Mouse (Mus musculus) midbrain, embryonic 11.5 days (tissue): ENCODE data around the gene Kif24. TPM values are rescaled to one million over a fixed set of nuclear protein-coding genes. Genes with fewer than 3 reads are reported as not detected.
A peak's percentile ranks its signal among the peaks of the same experiment; 100 is the strongest.

Source experiments
- ATAC-seq: fragments of 200-750 bp; cut with Nextera tagmentation; 2 replicates; pipeline ENCODE4 v1.8.0; 2017; ENCODE audit warnings: moderate TSS enrichment, moderate library complexity; ENCODE audit not compliant: low FRiP score
- DNase-seq: peaks from one replicate; pipeline ENCODE4 v3.0.0; 2015; ENCODE audit warnings: low spot score; ENCODE audit errors: missing footprints
- H3K27ac ChIP-seq: fragments of 300-500 bp; sonication (generic); 2 replicates; pipeline ENCODE4 v1.5.1; 2014; ENCODE audit warnings: low read depth, low read length
- H3K27me3 ChIP-seq: fragments of 300-500 bp; sonication (generic); 2 replicates; pipeline ENCODE4 v1.6.1; 2014; ENCODE audit warnings: mild to moderate bottlenecking, low read length, moderate library complexity, mixed read lengths; ENCODE audit not compliant: control insufficient read depth, insufficient read depth
- H3K36me3 ChIP-seq: fragments of 300-500 bp; sonication (generic); 2 replicates; pipeline ENCODE4 v1.6.1; 2014; ENCODE audit warnings: mild to moderate bottlenecking, low read length, moderate library complexity, mixed read lengths; ENCODE audit not compliant: control insufficient read depth, insufficient read depth
- H3K4me1 ChIP-seq: fragments of 300-500 bp; sonication (generic); 2 replicates; pipeline ENCODE4 v1.6.1; 2014; ENCODE audit warnings: low read length; ENCODE audit not compliant: control insufficient read depth, insufficient read depth
- H3K4me2 ChIP-seq: fragments of 300-500 bp; sonication (generic); 2 replicates; pipeline ENCODE4 v1.6.1; 2014; ENCODE audit warnings: mild to moderate bottlenecking, moderate library complexity
- H3K4me3 ChIP-seq: fragments of 300-500 bp; sonication (generic); 2 replicates; pipeline ENCODE4 v1.5.1; 2014; ENCODE audit warnings: low read depth, low read length
- H3K9ac ChIP-seq: fragments of 300-500 bp; sonication (generic); 2 replicates; pipeline ENCODE4 v1.6.1; 2014; ENCODE audit warnings: low read length
- H3K9me3 ChIP-seq: fragments of 300-500 bp; sonication (generic); 2 replicates; pipeline ENCODE4 v1.6.1; 2016; ENCODE audit warnings: low read length; ENCODE audit not compliant: control insufficient read depth
- WGBS: fragments of 180-500 bp; shearing (Covaris S2); extraction: QIAGEN DNeasy Blood & Tissue Kit; methylation state at CpG from one replicate; pipeline ENCODE4 v1.1.7; 2014; 5-methylcytosine and 5-hydroxymethylcytosine counted together
- polyA plus RNA-seq: library from polyadenylated mRNA; unstranded; fragments of >200 nt; fragmentation: Nextera tagmentation; extraction: Ambion mirVana; gene quantifications from 2 replicates; pipeline ENCODE4 v1.2.1, GENCODE M21; 2014

Gene Kif24
- polyA plus RNA-seq, 1 experiment from 2014 or later: 9.6 TPM

- H3K27ac ChIP-seq: no peak overlapping the region
- no peak for ATAC-seq
- no peaks in the 10 kb centered on the region for H3K4me1 ChIP-seq
- no peaks in the 10 kb centered on the region for H3K9me3 ChIP-seq
- no peak overlapping the region for H3K4me2 ChIP-seq
- peaks cover 4% of the 10 kb centered on the region; the same call in 1 of the 2 replicates for H3K36me3 ChIP-seq
- H3K9ac ChIP-seq: no peak overlapping the region
- DNase-seq: no peak
- no peaks in the 10 kb centered on the region for H3K27me3 ChIP-seq
- 93% methylated on average over 5 of the region's 5 CpGs for WGBS
- no peak overlapping the region for H3K4me3 ChIP-seq
These were observed 63.1 kb downstream of the Kif24 start for GRCm38 (mm10) chr4:41401573-41401972.

- H3K27me3 ChIP-seq: no peaks in the 10 kb centered on the region
- ATAC-seq (no peak), DNase-seq (no peak)
- no peak overlapping the region for H3K27ac ChIP-seq
- H3K4me2 ChIP-seq: no peak overlapping the region
- no peaks in the 10 kb centered on the region for H3K9me3 ChIP-seq
- H3K36me3 ChIP-seq: peaks cover 4% of the 10 kb centered on the region; the same call in 1 of the 2 replicates
- H3K9ac ChIP-seq: no peak overlapping the region
- no peak overlapping the region for H3K4me3 ChIP-seq
- H3K4me1 ChIP-seq: no peaks in the 10 kb centered on the region
These were observed 63.5 kb downstream of the Kif24 start for GRCm38 (mm10) chr4:41401167-41401566.

- Histone ChIP-seq H3K9ac (no peak overlapping the region), H3K4me1 (no peaks in the 10 kb centered on the region), H3K36me3 (peaks cover 8% of the 10 kb centered on the region; the same call in 1 of the 2 replicates), H3K4me2 (no peak overlapping the region), H3K9me3 (no peaks in the 10 kb centered on the region), H3K4me3 (no peak overlapping the region), H3K27ac (no peak overlapping the region), H3K27me3 (no peaks in the 10 kb centered on the region)
- WGBS: 91% methylated on average over 5 of the region's 5 CpGs
- no peak for DNase-seq
- ATAC-seq: no peak
These were observed 64.8 kb downstream of the Kif24 start for GRCm38 (mm10) chr4:41399904-41400303.

- no peaks in the 10 kb centered on the region for H3K9me3 ChIP-seq
- 93% methylated on average over 6 of the region's 6 CpGs for WGBS
- no peak overlapping the region for H3K27ac ChIP-seq
- ATAC-seq (no peak), DNase-seq (no peak)
- no peak overlapping the region for H3K9ac ChIP-seq
- no peaks in the 10 kb centered on the region for H3K27me3 ChIP-seq
- no peak overlapping the region for H3K4me2 ChIP-seq
- no peak overlapping the region for H3K4me3 ChIP-seq
- no peaks in the 10 kb centered on the region for H3K4me1 ChIP-seq
- H3K36me3 ChIP-seq: peaks cover 17% of the 10 kb centered on the region
These were observed 66.3 kb downstream of the Kif24 start for GRCm38 (mm10) chr4:41398353-41398752.

GRCm38 (mm10) chr4:41394651-41395050, 70.0 kb downstream of the Kif24 start:
- no peak for DNase-seq
- 81% methylated on average over 9 of the region's 9 CpGs for WGBS
- Histone ChIP-seq H3K4me2 (no peak overlapping the region), H3K4me1 (no peaks in the 10 kb centered on the region), H3K27ac (no peak overlapping the region), H3K9ac (no peak overlapping the region), H3K27me3 (no peaks in the 10 kb centered on the region), H3K4me3 (no peak overlapping the region), H3K36me3 (peaks cover 24% of the 10 kb centered on the region), H3K9me3 (no peaks in the 10 kb centered on the region)
- no peak for ATAC-seq

GRCm38 (mm10) chr4:41391015-41391414, 73.7 kb downstream of the Kif24 start:
- no peak overlapping the region for H3K9ac ChIP-seq
- no peaks in the 10 kb centered on the region for H3K9me3 ChIP-seq
- no peaks in the 10 kb centered on the region for H3K27me3 ChIP-seq
- DNase-seq (no peak), ATAC-seq (no peak)
- no peak overlapping the region for H3K4me3 ChIP-seq
- WGBS: 96% methylated on average over 2 of the region's 2 CpGs
- no peak overlapping the region for H3K4me2 ChIP-seq
- no peaks in the 10 kb centered on the region for H3K4me1 ChIP-seq
- H3K36me3 ChIP-seq: peaks cover 25% of the 10 kb centered on the region
- H3K27ac ChIP-seq: no peak overlapping the region

- Histone ChIP-seq H3K9me3 (no peaks in the 10 kb centered on the region), H3K9ac (no peak overlapping the region), H3K4me2 (no peak overlapping the region), H3K27me3 (no peaks in the 10 kb centered on the region), H3K4me1 (no peaks in the 10 kb centered on the region), H3K27ac (no peak overlapping the region), H3K4me3 (no peak overlapping the region), H3K36me3 (peaks cover 23% of the 10 kb centered on the region)
- DNase-seq (peak; percentile 97), ATAC-seq (peak; percentile 52; the same call in 1 of the 2 replicates)
- 29% methylated on average over 3 of the region's 3 CpGs for WGBS
These were observed 74.6 kb downstream of the Kif24 start for GRCm38 (mm10) chr4:41390122-41390521.

- no peak overlapping the region for H3K9ac ChIP-seq
- H3K27me3 ChIP-seq: no peaks in the 10 kb centered on the region
- no peak overlapping the region for H3K4me2 ChIP-seq
- 88% methylated on average over 5 of the region's 5 CpGs for WGBS
- no peaks in the 10 kb centered on the region for H3K9me3 ChIP-seq
- ATAC-seq (no peak), DNase-seq (no peak)
- H3K4me1 ChIP-seq: no peaks in the 10 kb centered on the region
- H3K36me3 ChIP-seq: peaks cover 20% of the 10 kb centered on the region
- no peak overlapping the region for H3K4me3 ChIP-seq
- no peak overlapping the region for H3K27ac ChIP-seq
These were observed 75.4 kb downstream of the Kif24 start for GRCm38 (mm10) chr4:41389240-41389639.

GRCm38 (mm10) chr4:41388616-41389015, 76.1 kb downstream of the Kif24 start:
- no peaks in the 10 kb centered on the region for H3K4me1 ChIP-seq
- DNase-seq (no peak), ATAC-seq (no peak)
- no peak overlapping the region for H3K4me3 ChIP-seq
- WGBS: 84% methylated on average over 5 of the region's 5 CpGs
- no peak overlapping the region for H3K27ac ChIP-seq
- no peaks in the 10 kb centered on the region for H3K9me3 ChIP-seq
- no peak overlapping the region for H3K9ac ChIP-seq
- no peaks in the 10 kb centered on the region for H3K27me3 ChIP-seq
- H3K36me3 ChIP-seq: peaks cover 16% of the 10 kb centered on the region
- H3K4me2 ChIP-seq: no peak overlapping the region
